Mouse (Mus musculus) CH12F3 (cell line): ENCODE data around the gene Igll1.
"Not testable (repeated sequence)": the region's sequence is repeated elsewhere in the genome, so short reads cannot be mapped to it uniquely, and the experiment has no call there.

ENCODE experiments used
- in situ Hi-C: fragments of 300-500 bp; cut with MboI; formaldehyde crosslinking; loops from 2 replicates; pipeline ENCODE4 v1.14.3; 2020; ENCODE audit warnings: low sequenced_read_pairs

Igll1 gene

DNA sequence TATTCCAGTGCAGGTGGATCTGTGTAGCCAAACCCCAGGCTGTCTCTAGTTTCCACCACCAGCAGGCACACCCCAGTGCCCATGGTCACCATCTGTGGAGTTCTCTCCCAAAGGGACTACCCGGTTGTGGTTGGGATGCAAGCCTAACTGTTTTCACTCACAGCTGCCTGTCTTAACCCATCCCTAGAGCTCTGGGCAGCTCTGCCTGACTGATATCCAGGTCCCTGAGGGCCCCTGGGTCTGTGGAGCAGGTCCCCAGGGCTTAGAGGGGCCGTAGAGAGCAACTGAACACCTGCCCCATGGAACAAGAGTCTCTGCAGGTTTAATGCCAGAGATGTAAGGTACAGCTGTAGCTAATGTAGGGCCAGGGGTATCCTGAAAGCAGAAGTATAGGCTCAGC lies at the start of gene Igll1:
Gene Igll1, minus strand, starts transcription at position 8 of the 400 bp plus-strand sequence.
- in situ Hi-C loops: no loop called here

DNA sequence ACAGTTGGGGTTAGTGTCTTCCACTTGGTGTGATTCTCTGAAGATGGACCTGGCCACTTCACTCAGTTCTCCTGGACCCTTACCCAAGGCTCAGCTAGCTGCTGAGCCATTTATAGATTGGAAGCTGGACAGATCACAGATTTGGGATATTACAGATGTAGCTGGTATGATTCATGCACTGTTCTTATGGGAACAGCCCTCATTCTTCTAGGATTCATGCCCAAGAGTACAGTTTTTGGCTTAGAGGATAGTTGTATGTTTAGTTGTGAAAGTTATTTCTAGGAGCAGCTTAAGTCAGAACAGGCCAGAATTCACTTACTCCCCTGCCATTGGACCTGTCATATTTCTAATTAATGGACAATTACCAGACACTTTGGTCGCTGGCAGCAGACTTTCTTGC lies 49.7 kb upstream of the Igll1 start:
- in situ Hi-C loops: no loop called here

DNA sequence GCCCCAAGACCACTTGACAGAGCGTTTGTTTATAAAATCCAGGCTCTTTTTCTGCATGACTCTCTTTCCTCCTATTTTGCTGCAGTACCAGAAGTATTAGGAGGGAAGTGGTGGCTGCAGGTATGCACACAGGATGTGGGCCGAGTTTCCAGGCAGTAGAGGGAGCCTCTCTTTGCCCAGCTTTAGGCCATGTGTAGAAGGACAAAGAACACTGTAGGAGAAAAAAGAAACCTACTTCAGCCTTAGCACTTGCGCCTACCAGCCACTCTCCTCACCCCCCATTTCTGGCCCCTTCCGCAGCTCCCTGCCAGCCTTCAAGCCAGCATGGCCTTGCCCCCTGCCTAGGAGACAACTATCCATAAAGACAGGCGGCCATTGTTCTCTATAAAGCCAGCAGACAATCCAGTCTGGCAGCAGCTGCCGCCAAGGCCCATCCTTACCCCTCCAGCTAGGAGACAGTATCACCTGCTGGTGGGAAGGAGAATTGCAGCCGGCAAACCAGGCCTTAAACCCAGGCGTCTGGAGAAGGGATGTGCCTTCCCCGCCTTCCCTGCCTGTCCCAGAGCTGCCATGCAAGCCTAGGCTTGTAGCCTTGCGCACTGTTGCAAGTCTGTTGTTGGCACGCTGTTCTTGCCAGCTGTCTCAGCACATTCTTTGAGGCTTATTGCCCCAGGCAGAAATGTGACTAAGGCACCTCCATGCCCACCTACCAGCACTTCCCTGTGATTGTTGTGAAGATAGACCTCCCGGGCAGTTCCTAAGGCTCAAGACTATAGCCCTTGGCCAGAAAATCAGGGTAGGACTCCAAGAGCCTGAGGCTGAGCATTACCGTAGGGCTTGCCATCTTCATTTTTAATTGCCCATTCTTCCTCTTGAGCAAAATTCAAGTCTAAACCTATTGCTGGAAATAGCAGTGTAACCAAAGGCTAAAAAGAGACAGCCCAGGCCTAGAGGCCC lies 48.1 kb upstream of the Igll1 start:
- in situ Hi-C loops: no loop called here

DNA sequence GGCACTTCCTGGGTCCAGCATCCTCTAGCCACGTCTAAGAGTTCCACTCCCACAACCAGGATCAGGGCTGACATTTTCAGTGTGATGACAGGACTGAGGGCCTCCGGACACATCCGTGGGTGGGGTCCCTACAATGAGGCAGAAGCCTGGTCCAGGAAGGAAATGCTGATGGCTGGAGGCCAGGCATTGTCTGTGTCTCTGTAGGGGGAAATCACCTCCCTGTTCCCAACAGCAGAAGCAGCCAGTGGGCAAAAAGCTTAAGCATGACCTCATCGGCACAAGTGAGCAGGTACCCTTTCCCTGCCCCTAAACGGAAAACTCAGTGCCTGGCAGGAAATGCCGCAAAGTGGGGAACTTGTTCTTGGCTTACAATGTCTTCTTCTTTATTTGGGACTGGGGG lies 44.0 kb upstream of the Igll1 start:
- in situ Hi-C loops: no loop called here

DNA sequence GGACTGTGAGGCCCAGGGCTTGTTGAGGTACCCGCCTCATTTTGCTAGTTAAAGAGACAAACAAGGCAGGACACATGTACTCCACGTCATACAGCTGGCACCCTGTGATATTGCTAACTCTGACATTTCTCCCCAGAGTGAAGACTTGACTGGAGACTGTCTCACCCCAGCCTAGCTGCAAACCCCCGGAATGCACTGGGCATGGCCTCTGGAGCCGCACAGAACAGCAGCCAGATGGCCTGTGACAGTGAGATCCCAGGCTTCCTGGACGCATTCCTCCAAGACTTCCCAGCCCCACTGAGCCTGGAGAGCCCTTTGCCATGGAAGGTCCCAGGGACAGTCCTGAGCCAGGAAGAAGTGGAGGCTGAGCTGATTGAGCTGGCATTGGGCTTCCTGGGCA lies 39.4 kb upstream of the Igll1 start:
- in situ Hi-C loops: no loop called here

DNA sequence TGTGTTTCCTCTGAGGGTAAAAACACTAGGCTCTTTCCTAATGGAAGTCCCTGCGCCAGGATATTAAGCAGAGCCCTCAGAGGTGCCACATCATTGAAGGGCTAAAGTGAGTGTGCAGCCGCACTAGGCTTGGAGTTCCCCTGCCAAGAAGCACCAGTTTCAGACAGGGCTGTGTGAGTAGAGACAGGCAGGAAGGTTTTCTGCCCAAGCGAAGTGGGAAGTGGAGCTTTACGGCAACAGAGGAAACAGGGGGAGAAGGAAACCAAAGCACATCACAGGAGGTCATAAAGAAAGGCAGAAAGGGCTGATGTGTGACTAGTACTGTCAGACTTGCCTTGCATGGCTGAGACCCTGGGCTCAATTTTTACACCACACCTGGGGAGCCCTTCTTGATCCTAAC lies 38.5 kb upstream of the Igll1 start:
- in situ Hi-C loops: no loop called here

DNA sequence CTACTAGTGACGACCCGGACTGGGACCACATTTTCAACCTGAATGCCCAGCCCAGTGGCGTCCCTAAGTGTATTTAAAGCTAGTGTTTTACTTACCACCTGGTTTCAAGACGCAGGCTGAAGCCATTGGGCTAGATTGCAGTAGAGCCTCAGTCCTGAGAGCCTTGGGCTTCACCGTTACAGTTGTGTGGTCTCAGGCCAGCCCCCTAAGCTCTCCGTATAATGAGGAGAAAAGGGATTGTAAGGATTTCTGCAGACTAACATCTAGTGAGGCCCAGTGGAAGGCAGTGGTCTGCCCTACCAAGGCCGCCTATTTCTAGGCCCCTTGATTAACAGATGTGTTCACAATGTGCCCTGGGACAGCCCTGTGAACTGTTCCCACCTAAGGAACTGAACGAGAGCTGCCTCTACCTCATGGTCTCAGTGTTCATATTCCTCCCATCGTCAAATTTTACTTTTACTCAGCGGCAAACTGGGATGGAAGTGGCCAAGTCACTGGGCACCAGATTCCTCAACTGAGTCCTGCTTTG lies 33.3 kb upstream of the Igll1 start:
- in situ Hi-C loops: no loop called here

DNA sequence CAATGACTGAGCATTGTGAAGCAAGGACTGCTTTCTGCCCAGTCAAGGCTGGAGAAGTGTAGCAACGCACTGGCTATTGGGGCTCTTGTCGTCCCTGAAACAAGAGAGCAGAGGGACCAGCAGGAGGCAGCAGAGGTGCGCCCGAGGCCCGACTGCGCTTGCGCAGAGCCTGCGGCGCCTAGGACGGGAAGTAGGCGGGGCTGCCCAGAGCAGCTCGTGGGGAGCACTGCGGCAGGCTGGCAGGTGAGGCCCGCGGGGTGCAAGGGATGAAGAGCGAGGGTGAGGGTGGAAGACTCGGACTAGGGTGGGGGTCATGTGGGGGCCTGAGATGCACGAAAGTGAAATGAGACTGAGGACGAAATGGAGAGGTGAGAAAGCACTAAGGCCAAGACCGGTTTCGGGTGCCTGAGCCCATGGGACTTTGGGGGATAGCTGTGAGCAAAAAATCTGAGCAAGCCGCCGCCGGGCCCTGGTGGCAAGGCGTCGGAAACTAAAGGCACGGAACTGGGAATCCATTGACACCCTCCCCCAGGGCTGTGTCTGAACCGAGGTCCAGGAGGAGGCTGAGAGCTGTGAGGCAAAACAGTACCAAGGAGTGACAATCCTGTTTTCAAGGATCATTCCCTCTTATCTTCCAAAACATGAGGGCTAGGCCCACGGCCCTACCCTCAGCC lies 32.7 kb upstream of the Igll1 start, which contains the start of gene Ppm1f:
Gene Ppm1f, plus strand, starts transcription at position 88 of the 674 bp plus-strand sequence.
- in situ Hi-C loops: no loop called here

DNA sequence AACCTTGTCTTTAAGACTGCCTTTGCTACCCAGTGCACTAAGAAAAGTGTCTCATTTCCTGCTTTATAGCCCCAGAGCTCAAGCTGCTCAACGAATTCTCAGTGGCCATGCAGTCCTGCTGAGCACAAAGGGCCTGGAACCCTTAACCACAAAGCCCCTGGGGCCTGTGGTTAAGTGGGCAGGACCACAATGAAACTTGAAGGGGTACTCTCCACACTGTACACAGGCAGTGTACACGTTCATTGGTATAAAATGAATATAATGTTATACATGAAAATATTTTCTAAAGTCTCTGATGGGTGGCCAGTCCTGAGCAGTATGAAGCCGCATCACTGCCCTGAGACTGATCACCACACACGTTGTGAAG lies 32.2 kb upstream of the Igll1 start:
- in situ Hi-C loops: no loop called here

DNA sequence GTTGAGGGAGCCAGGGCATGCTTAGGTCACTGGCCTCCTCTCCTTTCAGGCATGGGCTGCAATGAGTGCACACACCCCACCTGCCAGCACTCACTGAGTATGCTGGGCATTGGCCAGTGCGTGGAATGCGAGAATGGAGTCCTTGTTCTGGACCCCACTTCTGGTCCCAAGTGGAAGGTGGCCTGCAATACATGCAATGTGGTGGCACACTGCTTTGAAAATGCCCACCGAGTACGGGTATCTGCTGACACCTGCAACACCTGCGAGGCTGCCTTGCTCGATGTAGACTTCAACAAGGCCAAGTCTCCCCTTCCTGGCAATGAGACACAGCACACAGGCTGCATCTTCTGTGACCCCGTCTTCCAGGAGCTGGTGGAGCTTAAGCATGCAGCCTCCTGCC lies 28.6 kb upstream of the Igll1 start:
- in situ Hi-C loops: no loop called here

DNA sequence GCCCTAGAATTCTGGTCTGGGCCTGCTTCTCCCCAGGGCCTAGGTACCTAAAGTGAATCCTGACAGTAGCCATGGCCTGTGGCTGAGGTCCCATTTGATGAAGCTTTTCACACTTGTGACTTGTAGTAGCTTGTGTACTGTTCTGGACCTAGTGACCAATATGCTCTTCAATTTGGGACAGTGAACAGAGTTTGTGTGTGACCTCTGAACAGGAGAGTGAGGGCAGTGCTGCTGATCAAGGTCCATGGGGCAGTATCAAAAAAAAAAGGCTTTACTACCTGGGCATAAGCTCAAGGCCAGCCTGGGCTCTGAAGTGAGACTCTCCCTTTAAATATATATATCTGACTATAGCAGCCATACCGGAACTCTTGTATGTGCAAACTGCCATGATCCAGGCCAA lies 24.6 kb upstream of the Igll1 start:
- in situ Hi-C loops: no loop called here

DNA sequence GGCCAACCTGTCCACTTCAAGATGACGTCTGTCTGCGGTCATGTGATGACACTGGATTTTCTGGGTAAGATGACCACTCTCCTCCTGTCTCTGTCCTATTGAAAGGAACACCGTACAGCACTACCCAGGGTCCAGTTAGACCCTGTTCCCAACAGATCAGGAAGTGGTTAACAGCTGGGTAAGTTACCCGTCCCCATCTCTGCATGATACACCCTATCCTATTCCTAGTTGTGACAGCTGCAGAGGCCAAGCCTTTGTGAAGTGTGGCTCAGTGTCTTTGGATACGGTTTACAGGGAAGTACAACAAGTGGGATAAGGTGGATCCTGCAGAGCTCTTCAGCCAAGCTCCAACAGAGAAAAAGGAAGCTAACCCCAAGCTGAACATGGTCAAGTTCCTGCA lies 15.2 kb upstream of the Igll1 start:
- in situ Hi-C loops: no loop called here

DNA sequence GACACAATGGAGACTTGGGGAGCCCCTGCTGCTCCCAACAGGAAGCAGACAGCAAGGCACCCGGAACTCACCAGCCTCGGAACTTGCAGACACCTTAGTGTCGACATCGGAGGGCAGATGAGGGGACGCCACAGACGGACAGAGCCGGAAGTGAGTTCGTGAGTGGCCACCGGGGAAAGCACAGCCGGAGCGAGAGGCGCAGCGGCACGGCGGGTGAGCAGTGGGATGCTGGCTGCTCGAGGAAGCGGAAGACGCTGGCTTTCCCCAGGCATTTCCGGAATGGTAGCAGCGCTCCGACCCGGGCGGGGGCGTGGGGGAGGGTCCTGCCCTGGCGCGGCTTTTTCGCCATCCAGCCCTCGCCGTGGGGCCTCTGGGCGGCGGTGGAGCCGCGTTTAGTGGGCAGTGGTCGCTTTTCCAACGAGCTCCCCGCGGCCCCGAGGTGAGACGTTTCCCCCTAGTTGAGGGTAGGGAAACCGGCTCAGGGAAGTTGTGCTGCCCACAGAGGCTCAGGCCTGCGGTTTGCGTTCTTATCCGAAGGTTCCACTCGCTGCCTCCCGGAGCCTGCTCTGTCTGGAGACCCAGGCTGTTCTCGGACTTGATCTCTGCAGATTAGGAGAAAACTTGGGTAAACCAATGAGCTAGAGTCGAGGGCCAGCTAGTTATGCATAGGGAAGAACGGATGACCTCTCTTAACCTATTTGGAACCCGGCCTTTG lies 7.0 kb upstream of the Igll1 start, which contains the start of the genes Top3b and Vpreb1:
Gene Top3b, plus strand, starts transcription at position 120 of the 715 bp plus-strand sequence.
Gene Vpreb1, minus strand, starts transcription at position 227 of the 715 bp plus-strand sequence.
- in situ Hi-C loops: no loop called here

DNA sequence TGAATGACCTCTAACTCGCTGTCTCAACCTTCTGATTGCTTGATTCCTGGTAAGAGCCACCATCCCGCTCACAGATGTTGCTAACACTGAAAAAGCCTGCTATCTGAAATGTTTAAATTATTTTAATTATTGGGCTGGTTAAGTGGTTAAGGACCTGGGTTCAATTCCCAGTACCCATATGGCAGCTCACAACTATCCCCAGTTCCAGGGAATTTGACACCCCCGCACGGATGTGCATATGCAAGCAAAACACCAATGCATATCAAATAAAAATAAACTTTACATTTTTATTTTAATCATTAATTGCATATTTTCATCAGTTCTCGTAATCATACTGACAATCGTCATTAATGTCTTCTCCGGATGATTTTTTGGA lies 6.4 kb upstream of the Igll1 start:
- in situ Hi-C loops: no loop called here

DNA sequence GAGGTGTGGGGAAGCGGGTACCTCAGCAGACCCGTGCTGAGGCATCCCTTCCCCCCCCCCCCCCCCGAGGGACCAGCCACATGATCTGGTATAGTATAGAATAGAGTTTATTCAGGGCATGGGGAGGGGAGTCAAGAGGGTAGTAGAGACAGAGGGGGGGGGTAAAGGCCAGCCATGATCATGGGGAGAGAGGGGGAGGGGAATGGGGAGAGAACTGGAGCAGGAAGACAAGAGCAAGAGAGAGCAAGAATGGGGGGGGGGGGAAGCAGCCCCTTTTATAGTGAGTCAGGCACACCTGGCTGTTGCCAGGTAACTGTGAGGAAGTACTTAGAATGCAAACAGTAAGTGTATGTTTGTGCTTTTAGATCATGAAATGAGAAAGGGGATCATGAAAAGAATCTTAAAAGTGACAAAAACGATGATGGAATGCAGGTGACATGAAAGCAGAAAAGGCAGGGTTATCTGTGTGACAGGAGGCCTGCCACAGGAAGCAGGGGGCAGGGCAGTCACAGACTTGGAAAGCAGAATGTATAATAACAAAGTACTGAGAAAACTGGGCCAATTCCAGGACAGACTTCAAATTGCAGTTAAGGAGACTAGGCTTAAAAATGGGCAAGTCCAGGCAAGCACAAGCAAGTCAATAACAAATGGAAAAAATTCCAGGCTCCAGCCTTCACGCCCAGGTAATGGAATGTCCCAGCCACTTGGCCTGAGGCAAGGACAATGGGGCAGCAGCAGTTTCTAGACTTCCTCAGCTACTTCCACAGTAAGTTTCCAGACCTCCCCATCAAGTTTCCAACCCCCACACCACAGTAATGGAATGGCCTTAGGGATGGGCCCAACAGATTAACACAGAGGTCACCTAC lies 2.1 kb upstream of the Igll1 start:
- in situ Hi-C loops: no loop called here

DNA sequence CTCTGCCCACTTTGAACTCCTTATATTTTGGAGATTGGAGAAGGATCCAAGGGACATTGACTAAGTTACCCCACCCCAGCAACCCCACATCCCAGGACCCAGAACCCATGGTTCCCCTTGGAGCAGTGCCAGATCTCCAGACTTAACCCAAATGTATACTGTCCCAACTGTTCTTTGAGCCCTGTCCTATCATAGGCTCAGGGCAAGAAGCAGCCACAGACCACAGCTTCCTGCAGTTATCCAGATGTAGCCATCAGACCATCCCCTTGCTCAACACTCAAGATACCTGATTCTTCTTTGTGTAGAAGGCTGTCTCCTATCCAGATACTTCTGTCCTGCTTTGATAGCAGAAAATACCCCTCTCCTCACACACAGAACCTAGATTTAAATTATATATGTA lies 1.4 kb upstream of the Igll1 start:
- in situ Hi-C loops: no loop called here

DNA sequence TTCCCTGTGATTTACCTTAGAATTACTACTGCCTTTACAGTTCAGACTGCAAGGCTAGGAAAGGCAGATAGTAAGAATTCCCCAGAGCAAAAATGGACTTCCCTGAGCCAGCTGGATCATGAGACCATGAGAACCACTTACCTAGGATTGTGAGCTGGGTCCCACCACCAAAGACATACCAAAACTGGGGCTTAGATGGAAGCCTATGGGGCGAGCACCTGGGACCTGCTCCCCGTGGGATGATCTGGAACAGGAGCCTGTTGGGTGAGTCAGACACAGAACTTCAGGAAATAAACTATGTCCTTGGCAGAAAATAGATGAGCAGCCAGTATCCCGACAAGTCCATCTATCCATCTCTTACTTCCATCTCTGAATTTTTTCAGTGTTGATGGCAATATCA lies 1.5 kb downstream of the Igll1 start:
- in situ Hi-C loops: no loop called here

DNA sequence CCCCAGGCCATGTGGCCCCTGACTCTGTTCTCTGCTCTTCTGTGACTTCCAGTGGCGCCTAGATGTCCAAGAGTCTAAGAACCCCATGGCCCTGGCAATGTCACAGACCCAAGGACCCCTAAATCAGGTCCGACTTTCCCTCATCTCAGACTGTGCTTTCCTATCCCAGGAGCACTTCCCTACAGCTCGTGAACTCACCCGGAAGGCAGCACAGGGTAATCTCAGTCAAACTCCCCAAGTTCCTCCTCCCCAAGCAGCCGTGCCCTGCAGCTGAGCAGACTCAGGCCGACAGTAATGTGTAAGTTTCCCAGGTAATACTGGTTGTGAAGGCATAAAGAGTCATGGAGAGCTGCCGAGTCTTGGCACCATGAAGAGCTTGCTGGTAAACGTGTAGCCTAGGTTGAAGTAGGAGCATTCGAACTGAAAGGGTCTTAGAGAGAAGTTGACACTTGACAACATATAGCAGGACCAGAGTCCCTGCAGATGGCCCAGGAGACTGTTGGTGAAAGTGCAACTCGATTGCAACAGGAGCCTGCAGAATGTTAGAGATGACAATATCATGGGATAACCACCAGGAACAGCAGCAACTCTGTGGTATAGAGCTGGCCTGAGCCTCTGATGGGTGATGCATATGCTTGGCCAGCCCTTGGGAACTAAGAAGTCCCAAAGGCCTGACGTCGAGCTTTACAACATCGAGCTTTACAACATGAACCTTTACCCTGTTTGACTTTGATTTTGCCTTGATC lies 6.9 kb downstream of the Igll1 start:
- in situ Hi-C loops: no loop called here

DNA sequence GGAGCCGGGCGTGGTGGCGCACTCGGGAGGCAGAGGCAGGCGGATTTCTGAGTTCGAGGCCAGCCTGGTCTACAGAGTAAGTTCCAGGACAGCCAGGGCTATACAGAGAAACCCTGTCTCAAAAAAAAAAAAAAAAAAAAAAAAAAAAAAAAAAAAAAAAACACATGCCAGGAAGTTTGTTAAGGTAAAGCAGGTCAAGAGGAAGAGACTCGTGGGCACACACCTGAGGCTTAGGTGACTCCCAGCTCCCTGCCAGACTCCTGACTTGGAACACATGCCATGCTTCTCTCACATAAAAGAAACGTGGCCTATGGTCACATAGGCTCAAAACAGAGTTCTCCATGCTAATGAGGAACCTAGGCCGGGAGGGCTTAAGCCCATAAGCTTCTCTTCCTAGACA lies 7.7 kb downstream of the Igll1 start:
- in situ Hi-C loops: not testable (repeated sequence)

DNA sequence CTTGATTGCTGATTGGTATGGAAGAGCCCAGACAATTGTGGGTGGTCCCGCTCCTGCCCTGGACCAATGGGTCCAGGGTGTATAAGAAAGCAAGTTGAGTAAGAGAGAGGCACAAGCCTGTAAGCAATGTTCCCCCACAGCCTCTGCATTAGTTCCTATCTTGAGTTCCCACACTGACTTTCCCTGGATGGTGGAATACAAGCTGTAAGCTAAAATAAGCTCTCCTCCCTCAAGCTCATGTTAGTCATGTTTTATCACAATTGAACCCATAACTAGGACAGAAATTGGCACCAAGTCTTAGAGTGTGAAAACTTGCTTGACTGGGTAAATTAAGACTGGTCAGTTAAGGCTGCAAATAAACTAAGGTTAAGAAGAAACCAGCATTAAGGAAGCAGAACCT lies 8.2 kb downstream of the Igll1 start:
- in situ Hi-C loops: no loop called here
